Mouse (Mus musculus) brown adipose tissue, adult 24 weeks (tissue): Measurements from ENCODE around the gene Sppl2a. TPM values are rescaled to one million over a fixed set of nuclear protein-coding genes. Genes with fewer than 3 reads are reported as not detected.
"Not testable (repeated sequence)": the region's sequence is repeated elsewhere in the genome, so short reads cannot be mapped to it uniquely, and the experiment has no call there.

Experiments
- H3K27ac ChIP-seq: fragments of 200-500 bp; replicated peaks from 2 replicates; pipeline ENCODE4 v1.5.1; 2012; ENCODE audit warnings: low read depth, mild to moderate bottlenecking, low read length
- H3K4me1 ChIP-seq: fragments of 200-500 bp; 2 replicates; pipeline ENCODE4 v1.6.1; 2012; ENCODE audit warnings: low read length, mixed read lengths; ENCODE audit not compliant: control insufficient read depth, insufficient read depth, insufficient read length
- H3K4me3 ChIP-seq: fragments of 200-500 bp; 2 replicates; pipeline ENCODE4 v1.5.1; 2012; ENCODE audit warnings: low read depth, mild to moderate bottlenecking, low read length, moderate library complexity; ENCODE audit not compliant: insufficient read depth
- polyA plus RNA-seq: library from polyadenylated mRNA; stranded (reverse); fragments of >200 nt; gene quantifications from 2 replicates; pipeline ENCODE4 v1.2.4, GENCODE M21; 2012; ENCODE audit not compliant: missing spikeins, insufficient read depth, insufficient read length

The Sppl2a gene
- polyA plus RNA-seq, 1 experiment: 39.5 TPM

DNA sequence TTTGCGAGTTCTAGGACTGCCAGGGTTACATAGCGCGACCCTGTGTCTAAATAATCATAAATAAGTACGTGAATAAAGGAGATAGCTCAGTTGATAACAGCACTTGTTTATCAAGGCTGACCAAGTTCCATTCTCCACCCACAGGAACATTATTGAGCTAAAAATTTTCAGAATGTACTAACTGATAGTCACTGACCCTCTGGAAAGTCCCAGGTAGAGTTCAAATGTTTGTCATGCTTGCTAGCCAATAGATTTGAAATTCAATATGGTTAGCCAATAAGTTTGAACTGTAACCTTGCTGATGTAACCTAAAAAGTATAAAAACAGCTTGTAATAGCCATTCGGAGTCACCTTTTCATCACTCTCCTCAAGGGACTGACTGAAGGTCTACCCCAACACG, 4.4 kb downstream of the Sppl2a start:
- Histone ChIP-seq H3K4me1 (no peaks in the 10 kb centered on the region), H3K27ac (no peak overlapping the region), H3K4me3 (no peak overlapping the region)

DNA sequence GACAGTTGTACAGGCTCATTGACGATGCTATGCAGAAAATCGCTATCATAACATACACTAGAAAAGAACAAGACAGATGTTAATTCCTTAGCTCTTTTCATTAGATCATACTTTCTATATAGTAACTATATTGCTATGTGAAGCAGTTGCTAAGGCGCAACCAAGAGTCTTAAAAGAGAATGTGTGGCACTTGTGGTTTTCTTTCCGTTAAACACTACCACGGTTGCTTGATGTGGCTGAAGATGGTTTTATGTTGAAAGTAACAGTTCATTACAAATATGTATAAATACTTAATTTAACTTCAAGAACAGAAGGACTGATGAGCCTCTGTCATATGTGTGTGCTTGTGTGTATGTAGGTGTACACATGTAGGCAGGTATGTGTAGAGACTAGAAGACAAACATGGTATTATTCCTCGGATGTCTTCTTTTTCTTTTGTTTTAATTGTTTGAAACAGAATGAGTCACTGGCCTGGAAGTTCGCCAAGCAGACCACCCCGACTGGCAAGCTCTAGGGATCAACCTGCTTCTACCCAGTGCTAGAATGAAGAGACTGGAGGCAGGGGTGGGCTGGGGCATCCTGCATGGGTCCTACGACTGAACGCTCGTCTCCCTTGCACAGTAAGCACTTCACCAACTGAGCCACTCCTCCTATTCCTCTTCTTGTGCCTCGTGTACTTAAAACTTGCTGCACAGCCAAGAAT, 12.5 kb downstream of the Sppl2a start:
- Histone ChIP-seq H3K27ac (no peak overlapping the region), H3K4me3 (no peak overlapping the region), H3K4me1 (no peaks in the 10 kb centered on the region)

DNA sequence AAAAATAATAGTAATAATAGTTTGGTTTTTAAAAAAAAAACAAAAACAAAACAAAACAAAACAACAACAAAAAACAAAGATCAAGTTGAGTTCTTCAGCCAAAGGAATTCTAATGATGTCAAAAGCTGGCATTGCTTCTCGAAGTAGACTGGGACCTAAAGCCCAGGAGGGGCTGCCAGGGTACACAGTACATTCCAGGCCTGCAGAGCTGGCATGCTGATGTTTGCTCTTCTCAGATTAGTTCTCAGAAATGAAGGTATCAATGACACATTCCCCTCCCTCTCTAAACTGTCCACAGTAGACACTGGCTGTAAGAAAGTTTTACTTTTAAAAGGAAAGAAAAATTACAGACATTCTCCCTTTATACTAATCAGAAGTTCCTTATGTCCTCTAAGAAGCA, 16.8 kb downstream of the Sppl2a start:
- Histone ChIP-seq H3K27ac (no peak overlapping the region), H3K4me1 (no peaks in the 10 kb centered on the region), H3K4me3 (no peak overlapping the region)

DNA sequence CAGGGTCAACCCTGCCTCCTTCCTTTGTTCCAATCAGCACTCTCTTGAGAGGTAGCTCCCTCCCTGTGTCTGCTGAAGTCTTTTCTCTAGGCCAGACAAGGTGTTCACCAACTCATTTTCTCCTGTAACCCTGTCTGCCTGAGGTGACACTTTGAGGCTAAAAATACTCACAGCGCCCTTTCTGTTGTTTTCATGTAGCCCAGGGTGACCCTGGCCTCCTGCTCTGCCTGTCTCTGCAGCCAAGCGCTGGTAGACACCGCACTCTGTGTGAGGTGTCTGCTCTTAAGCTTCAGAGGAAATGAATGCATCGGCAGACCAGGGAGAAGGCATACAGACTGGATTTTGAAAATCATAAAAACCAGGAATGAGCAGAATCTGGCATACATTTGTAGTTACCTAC, 18.9 kb downstream of the Sppl2a start:
- Histone ChIP-seq H3K27ac (no peak overlapping the region), H3K4me1 (no peaks in the 10 kb centered on the region), H3K4me3 (no peak overlapping the region)

DNA sequence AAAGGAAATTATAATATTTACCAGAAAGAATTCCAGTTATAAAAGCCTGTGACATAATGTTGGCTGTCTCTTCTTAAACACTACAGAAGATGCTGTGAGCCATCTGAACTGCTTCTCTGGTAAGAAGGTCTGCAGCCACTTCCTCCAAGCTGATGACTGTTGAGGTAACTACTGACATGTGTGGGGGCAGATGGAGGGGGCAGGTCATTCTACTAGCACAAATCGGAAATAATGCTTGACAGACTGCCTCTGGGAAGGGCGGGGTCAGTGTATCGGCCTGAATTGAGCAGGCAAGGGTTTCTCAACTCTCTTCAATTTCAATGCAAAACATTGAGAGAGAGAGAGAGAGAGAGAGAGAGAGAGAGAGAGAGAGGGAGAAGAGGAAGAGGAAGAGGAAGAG, 28.9 kb downstream of the Sppl2a start:
- Histone ChIP-seq H3K4me3 (no peak overlapping the region), H3K27ac (no peak overlapping the region), H3K4me1 (no peaks in the 10 kb centered on the region)

DNA sequence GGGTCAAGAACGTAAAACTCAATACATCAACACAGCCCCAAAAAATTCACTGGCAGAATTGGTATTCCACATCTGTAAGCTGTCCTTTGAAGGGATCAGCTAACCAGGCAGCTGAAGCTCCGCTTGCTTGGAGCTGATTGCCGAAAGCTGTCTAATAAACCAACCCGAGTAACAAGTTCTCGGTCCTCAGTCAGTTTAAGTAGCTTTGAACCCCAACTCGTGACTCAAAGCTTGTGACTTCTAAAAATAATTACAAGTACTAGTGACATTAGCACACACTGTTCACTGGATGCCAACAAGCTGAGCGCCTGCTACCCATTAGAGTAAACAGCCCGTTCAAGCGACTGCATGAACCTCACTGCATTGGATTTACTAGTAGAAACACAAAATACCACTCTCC, 35.5 kb downstream of the Sppl2a start:
- Histone ChIP-seq H3K4me3 (no peak overlapping the region), H3K4me1 (no peaks in the 10 kb centered on the region), H3K27ac (no peak overlapping the region)

DNA sequence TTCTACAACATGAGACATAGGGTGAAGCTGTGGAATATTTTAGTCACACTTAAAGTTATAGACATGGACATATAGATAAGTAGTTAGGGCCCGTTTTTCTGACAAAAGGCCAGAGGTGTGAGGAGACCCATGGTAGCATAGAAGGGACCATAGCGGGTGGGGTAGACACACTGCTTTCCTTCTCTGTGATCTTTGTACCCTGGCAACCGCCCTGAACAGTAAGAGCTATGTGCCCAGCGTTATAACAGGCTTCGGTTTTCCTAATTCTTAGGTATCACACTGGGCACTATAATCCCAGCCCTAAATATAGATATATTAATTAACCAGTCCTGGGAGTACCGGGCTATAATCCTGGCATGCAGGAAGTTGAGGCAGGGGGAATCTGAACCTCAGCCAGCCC, 36.1 kb downstream of the Sppl2a start:
- Histone ChIP-seq H3K4me1 (no peaks in the 10 kb centered on the region), H3K27ac (no peak overlapping the region), H3K4me3 (no peak overlapping the region)

DNA sequence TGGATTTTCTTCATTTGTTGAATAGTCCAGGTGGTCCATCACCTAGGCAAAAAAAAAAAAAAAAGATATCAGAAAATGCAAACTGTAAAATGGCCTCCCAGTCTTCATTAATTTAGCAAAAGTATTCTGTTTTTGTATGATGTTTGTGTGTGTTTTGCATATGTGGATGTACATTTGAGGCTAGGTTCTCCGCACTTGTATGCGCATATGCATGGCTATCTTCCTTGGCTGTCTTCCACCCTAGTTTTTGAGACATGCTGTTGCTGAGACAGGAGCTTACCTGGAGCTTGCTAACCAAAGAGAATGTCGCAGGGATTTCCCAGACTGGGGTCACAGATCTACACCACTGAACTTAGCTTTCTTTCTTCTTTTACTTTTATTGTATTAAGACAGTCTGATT, 38.8 kb downstream of the Sppl2a start:
- Histone ChIP-seq H3K4me3 (no peak overlapping the region), H3K4me1 (no peaks in the 10 kb centered on the region), H3K27ac (no peak overlapping the region)

DNA sequence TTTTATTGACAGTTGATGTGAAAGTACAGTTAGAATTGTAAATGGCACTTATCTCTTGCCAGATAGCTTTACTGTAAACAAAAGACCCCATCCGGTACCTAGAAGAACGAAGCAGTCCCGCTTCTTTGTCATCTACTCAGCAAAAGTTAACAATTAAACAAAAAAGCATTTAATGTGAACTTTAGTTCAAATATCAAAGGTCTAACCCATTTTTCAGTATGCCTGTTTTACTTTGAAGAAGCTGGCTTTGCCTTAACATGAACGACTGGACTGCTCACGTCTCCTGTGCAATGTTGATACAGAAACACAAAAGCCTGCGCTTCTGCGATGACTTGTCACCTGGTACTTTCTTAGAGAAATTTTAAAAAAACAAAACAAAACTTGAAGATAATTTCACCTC, 40.7 kb downstream of the Sppl2a start:
- Histone ChIP-seq H3K4me1 (no peaks in the 10 kb centered on the region), H3K4me3 (no peak overlapping the region), H3K27ac (no peak overlapping the region)

DNA sequence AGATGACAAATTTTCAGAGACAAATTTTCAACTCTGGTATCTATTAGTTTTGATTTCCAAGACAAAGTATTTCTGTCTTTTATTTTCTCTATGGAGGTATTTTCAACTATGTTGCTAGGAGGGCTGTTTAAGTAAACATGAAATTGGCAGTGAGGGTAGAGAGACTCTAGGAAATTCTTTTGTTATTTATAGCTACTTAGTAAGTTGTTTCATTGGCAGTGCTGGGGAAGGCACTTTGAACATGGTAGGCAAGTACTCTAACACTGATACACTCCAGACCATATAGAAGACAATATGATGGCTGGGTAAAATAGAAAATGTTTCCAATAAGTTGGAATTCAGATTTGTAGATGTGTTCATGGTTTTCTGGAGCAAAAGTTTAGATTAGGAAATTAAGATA, 41.3 kb downstream of the Sppl2a start:
- H3K27ac ChIP-seq: no peak overlapping the region
- H3K4me3 ChIP-seq: no peak overlapping the region
- no peaks in the 10 kb centered on the region for H3K4me1 ChIP-seq

DNA sequence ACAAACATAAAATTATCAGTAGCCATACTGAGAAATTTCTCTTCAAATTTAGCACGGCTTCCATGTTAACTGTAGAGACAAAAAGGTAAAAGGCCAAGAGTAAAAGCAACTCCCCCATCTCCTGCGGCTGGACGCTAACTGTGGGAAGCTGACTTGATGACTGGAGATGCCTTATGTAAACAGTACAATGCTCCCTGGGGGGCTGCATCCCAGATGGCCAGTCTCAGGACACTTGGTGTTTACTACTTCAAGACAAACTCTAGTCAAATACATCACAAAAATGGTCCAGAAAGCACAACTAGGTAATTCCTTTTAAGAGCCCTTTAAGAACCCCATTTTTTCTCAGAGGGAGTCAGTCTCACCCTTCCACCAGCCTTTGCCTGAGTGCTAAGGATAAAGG, 45.9 kb downstream of the Sppl2a start:
- Histone ChIP-seq H3K27ac (no peak overlapping the region), H3K4me3 (no peak overlapping the region), H3K4me1 (no peaks in the 10 kb centered on the region)

DNA sequence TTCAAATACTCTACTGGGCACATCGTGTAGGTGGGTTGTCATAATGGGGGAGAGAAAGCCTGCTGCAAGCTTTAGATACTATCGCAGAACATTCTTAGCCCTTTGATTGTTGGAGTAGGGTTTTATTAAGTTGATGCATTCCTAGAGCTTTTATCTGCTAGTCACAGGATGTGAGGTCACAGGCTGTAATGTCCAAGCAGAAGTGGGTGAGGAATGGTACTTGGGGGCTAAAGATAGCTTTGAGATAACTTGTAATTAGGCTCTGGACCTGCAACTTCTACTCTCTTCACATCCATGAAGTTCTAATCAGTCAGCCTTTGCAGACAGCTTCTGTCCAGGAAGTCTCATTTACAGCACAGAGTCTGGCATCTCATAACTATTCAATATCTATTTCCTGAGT, 47.2 kb downstream of the Sppl2a start:
- H3K27ac ChIP-seq: no peak overlapping the region

DNA sequence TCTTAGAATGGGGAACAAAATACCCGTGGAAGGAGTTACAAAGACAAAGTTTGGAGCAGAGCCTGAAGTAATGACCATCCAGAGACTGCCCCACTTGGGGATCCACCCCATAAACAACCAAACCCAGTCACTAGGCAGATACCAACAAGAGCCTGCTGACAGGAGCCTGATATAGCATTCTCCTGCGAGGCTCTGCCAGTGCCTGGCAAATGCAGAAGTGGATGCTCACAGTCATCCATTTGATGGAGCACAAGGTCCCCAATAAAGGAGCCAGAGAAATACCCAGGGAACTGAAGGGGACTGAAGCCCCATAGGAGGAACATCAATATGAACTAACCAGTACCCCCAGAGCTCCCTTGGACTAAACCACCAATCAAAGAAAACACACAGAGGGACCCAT, 50.3 kb downstream of the Sppl2a start:
- not testable (repeated sequence) for H3K27ac ChIP-seq, H3K4me1 ChIP-seq, H3K4me3 ChIP-seq

More for the DNA sequence above, 47.2 kb downstream of the Sppl2a start:
- H3K4me1 ChIP-seq: no peaks in the 10 kb centered on the region
- H3K4me3 ChIP-seq: no peak overlapping the region

DNA sequence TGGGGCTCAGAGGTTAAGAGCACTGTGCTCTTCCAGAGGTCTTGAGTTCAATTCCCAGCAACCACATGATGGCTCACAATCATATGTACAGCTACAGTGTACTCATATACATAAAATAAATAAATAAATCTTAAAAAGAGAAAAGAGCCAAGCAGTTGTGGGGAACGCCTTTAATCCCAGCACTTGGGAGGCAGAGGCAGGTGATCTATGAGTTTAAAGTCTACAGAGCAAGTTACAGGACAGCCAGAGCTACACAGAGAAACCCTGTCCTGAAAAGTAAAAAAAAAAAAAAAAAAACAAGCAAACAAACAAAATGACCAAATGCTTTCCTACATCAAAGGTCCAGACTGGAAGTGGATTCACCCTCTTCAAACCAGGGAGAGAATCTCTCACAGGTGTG, 55.0 kb downstream of the Sppl2a start:
- no peaks in the 10 kb centered on the region; the same call in none of the 2 replicates for H3K4me1 ChIP-seq
- no peak overlapping the region for H3K27ac ChIP-seq
- H3K4me3 ChIP-seq: no peak overlapping the region

DNA sequence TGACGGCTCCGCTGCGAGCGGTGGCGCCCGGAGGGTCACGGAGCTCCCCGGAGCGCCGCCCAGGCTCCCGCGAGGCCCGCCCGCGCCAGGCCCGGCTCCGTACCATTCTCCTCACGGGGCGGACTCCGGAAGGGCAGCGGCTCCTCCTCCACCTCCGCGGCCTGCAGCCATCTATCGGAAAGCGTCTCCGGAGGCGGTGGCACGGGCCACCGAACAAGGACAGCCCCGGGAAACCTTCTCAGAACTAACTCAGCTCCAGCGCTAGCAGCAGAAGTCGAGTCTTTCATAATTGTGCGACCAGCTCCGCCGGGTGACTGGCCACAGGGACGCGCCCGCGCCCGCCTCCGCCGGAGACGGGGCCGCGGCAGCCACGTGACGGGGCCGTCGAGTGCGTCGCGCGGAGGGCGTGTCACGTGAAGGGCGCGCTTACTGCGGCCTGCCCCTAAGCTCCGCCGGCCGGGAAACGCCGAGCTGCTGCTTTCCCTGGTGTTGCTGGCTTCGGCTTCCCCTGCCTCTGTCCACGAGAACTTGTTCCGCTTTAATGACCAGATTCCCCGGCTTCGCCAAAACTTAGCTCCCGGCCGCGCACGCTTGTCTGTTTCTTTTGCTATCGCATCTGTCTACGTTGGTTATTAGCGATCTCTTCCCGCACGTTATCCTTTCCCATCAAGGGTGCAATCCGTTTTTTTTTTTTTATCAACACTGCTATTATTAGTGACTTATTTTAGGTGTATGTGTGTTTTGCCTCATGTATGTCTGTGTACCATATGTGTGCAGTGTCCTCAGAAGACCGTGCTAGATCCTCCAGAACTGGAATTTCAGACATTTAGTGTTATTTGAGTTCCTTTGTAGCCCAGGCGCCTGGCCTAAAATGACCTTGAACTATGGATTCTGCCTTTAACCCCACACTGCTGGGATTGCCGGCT, 56.9 kb downstream of the Sppl2a start, which contains the start of gene Trpm7:
Gene Trpm7, minus strand, starts transcription at position 360 of the 926 bp plus-strand sequence.
- peak within 1 kb of the TSS; percentile 88 for H3K4me3 ChIP-seq
- H3K27ac ChIP-seq: peak within 1 kb of the TSS; percentile 96
- H3K4me1 ChIP-seq: no peaks in the 10 kb centered on the region; the same call in none of the 2 replicates

DNA sequence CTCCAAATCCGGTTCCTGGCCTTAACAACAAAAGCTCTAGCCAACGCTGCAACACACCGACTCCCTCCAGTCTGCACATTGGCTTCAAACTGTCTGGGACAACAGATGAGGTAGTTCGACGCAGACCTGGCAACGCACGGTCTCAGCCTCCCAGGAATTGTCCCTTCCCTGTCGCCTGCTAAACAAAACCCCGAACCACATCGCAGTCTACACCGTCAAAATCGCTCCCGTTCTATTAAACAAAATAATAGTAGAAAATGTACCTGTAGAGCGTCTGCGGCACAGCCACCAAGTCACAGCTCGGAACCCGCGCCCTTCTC, 57.6 kb downstream of the Sppl2a start:
- Histone ChIP-seq H3K4me3 (peak overlapping the region; percentile 88), H3K27ac (peak overlapping the region; percentile 96), H3K4me1 (peaks cover under 1% of the 10 kb centered on the region)
